Mouse (Mus musculus): ENCODE data around the gene Slc51b.

DNA sequence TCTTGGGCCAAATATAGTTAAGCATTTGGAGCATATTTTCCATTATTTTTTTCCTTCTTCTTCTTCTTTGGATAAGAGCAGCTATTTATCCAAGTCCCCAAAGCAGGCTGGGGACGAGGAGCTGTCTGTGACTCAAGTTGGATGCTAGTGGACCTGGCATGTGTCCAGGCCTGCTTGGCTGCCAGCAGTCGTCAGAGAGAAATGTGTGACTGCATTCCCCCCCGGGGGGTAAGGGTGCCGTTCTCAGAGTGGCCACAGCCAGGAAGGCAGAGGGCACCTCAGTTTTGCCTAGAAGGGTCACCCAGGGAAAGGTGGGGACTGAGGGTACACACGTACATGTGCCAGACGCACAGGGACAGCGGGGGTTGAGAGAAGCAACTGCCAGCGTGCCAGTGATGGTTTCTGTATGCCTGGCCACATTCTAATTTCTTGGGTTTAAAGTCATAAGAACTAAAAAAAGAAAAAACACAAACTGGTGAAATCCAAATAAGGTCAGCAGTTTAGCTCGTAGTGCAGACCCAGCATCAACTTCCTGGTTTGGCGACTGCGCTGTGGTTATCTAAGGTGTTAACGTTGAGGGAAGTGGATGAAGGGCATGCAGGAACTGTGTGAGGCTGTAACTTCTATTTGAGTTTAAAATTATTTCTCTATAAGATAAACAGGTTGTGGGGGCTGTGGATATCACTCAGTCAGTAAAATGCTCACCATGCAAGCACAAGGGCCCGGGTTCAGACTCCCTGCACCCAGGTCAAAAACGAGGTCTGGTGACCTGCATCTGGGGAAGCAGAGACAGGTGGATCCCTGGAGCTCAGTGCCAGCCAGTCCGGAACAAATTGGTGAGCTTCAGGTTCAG, 18.2 kb downstream of the Slc51b start:
- TF ChIP-seq CTCF (IDR thresholded peaks at IDR 0.05; ENCODE audit: control insufficient read depth, insufficient read depth, insufficient read length) (no peak), USF1 (IDR thresholded peaks at IDR 0.05; ENCODE audit: low read depth) (no peak), MYOG (IDR thresholded peaks at IDR 0.05; ENCODE audit: control insufficient read depth, extremely low read depth, insufficient read length) (no peak), MAX (IDR thresholded peaks at IDR 0.05) (no peak)
